Mouse (Mus musculus) kidney, embryonic 15.5 days (tissue): ENCODE measurements at regions not wholly inside any gene's neighbourhood (a gene's known extent, or its start where the extent isn't known, plus 50 kb on each side); places are given as distances from the start of the nearest gene placed in this dataset.

Experiments used
- ATAC-seq: fragments of 200-750 bp; cut with Nextera tagmentation; replicated peaks from 2 replicates; pipeline ENCODE4 v1.8.0; 2017; ENCODE audit warnings: moderate TSS enrichment; ENCODE audit not compliant: low FRiP score
- H3K27ac ChIP-seq: fragments of 300-500 bp; sonication (generic); 2 replicates; pipeline ENCODE4 v1.5.1; 2015; ENCODE audit warnings: mild to moderate bottlenecking, inconsistent platforms
- H3K27me3 ChIP-seq: fragments of 300-500 bp; sonication (generic); 2 replicates; pipeline ENCODE4 v1.6.1; 2015; ENCODE audit warnings: inconsistent platforms
- H3K36me3 ChIP-seq: fragments of 300-500 bp; sonication (generic); 2 replicates; pipeline ENCODE4 v1.6.1; 2015; ENCODE audit warnings: inconsistent platforms
- H3K4me1 ChIP-seq: fragments of 300-500 bp; sonication (generic); 2 replicates; pipeline ENCODE4 v1.6.1; 2015; ENCODE audit warnings: inconsistent platforms
- H3K4me2 ChIP-seq: fragments of 300-500 bp; sonication (generic); 2 replicates; pipeline ENCODE4 v1.6.1; 2015; ENCODE audit warnings: moderate library complexity, mild to moderate bottlenecking, inconsistent platforms
- H3K4me3 ChIP-seq: fragments of 300-500 bp; sonication (generic); replicated peaks from 2 replicates; pipeline ENCODE4 v1.5.1; 2015; ENCODE audit warnings: mild to moderate bottlenecking, inconsistent platforms
- H3K9ac ChIP-seq: fragments of 300-500 bp; sonication (generic); 2 replicates; pipeline ENCODE4 v1.6.1; 2015; ENCODE audit warnings: mild to moderate bottlenecking, inconsistent platforms
- H3K9me3 ChIP-seq: fragments of 300-500 bp; sonication (generic); replicated peaks from 2 replicates; pipeline ENCODE4 v1.6.1; 2016; ENCODE audit warnings: inconsistent platforms
- WGBS: fragments of 180-500 bp; shearing (Covaris S2); methylation state at CpG from one replicate; pipeline ENCODE4 v1.1.7; 2015; ENCODE audit warnings: mixed read lengths; 5-methylcytosine and 5-hydroxymethylcytosine counted together

DNA sequence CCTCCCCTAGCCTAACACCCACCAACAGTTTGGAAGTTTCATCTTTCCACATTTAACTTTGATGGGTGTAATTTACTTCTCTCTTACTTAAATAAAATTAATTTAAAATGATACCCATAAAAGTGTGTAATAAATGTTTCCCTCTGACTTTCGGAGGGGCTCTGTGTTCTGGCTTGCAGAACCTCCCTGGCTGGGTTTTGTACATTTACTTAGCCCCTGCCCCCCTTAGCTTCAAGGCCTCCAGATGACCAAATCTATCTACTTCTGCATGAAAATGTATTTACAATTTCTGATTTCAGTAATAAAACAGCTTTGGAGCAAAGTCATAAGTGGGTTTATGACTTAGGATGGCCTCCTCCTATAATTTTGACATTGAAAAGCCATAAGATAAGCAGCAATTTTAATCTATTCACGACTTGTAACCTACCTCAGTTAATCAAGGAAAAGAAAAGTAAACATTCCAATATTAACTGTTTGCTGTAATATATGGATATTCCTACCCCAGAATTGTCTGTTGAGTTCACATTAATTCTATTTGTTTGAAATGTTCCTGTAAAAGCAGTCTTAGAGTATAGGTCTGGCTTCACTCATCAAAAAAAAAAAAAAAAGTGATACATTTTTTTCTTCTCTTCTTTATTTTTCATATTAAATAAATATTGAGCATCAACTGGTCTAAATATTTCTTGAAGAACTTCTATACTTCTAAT lies 147.2 kb upstream of the Cxadr start:
- Histone ChIP-seq H3K4me1 (peaks cover 3% of the 10 kb centered on the region; the same call in 1 of the 2 replicates), H3K9ac (no peak overlapping the region), H3K9me3 (no peaks in the 10 kb centered on the region), H3K4me2 (no peak overlapping the region), H3K36me3 (no peaks in the 10 kb centered on the region), H3K27me3 (no peaks in the 10 kb centered on the region), H3K27ac (no peak overlapping the region), H3K4me3 (no peak overlapping the region)
- WGBS, result 40% methylated on average over 2 of the region's 2 CpGs
- ATAC-seq, result no peak

- WGBS, result 41% methylated on average over 1 of the region's 1 CpGs
- Histone ChIP-seq H3K9me3 (no peaks in the 10 kb centered on the region), H3K4me2 (no peak overlapping the region), H3K9ac (no peak overlapping the region), H3K36me3 (no peaks in the 10 kb centered on the region), H3K4me1 (no peaks in the 10 kb centered on the region), H3K27ac (no peak overlapping the region), H3K27me3 (no peaks in the 10 kb centered on the region), H3K4me3 (no peak overlapping the region)
- ATAC-seq, result no peak
Observed at GRCm38 (mm10) chr16:78144146-78144545, 157.1 kb upstream of the Cxadr start.

DNA sequence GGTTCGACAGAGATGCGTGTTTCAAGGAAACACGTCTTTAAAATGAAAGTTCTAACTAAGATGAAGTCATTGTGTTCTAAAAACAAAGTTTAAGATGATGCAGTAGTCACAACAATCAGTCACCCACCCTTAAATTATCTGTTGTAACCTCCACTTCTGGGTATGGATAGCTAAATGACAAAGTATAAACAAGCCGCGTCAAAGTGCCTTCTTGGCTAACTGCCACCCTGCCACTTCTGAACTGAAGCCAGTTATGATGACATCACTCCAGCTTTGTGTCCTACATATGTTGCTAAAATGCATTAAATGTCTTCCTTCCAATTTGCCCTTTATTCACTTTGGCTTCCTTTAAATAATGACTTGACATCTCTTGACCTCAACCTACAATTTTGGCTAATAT lies 165.8 kb upstream of the Cxadr start:
- H3K4me3 ChIP-seq, result no peak overlapping the region
- H3K4me1 ChIP-seq, result no peaks in the 10 kb centered on the region
- WGBS, result 85% methylated on average over 5 of the region's 5 CpGs
- no peaks in the 10 kb centered on the region for H3K27me3 ChIP-seq
- no peak for ATAC-seq
- H3K9me3 ChIP-seq, result no peaks in the 10 kb centered on the region
- no peak overlapping the region for H3K27ac ChIP-seq
- no peaks in the 10 kb centered on the region for H3K36me3 ChIP-seq
- H3K9ac ChIP-seq, result no peak overlapping the region
- H3K4me2 ChIP-seq, result no peak overlapping the region

DNA sequence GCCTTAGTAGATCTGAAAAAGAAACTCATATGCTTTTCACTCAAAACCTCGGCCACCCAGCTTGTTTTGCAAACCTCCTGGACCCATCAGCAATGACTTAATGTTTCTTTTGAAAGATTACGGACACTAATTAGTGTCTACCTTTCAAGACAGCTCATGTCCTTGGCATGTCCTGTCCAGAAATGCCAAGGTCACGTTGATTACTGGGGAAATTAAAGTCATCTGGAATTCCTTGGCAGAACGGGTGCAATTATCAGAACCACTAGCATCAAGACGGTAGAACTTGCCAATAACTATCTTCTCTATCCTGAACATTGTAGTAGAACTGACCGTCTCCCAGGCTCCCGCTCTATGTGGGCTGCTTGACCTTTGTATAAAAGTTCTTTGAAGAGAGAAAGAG lies 166.8 kb upstream of the Cxadr start:
- H3K4me1 ChIP-seq, result no peaks in the 10 kb centered on the region
- ATAC-seq, result no peak

GRCm38 (mm10) chr16:78121668-78122067 lies 179.6 kb upstream of the Cxadr start:
- H3K9ac ChIP-seq, result no peak overlapping the region
- H3K4me2 ChIP-seq, result no peak overlapping the region
- ATAC-seq, result no peak
- H3K36me3 ChIP-seq, result no peaks in the 10 kb centered on the region
- WGBS, result 75% methylated on average over 1 of the region's 1 CpGs
- no peak overlapping the region for H3K4me3 ChIP-seq
- no peaks in the 10 kb centered on the region for H3K4me1 ChIP-seq
- H3K27ac ChIP-seq, result no peak overlapping the region
- no peaks in the 10 kb centered on the region for H3K27me3 ChIP-seq
- H3K9me3 ChIP-seq, result no peaks in the 10 kb centered on the region

More for the DNA sequence above, 166.8 kb upstream of the Cxadr start:
- Histone ChIP-seq H3K36me3 (no peaks in the 10 kb centered on the region), H3K9me3 (no peaks in the 10 kb centered on the region), H3K4me3 (no peak overlapping the region), H3K27me3 (no peaks in the 10 kb centered on the region), H3K9ac (no peak overlapping the region), H3K4me2 (no peak overlapping the region), H3K27ac (no peak overlapping the region)
- WGBS, result 87% methylated on average over 7 of the region's 7 CpGs

DNA sequence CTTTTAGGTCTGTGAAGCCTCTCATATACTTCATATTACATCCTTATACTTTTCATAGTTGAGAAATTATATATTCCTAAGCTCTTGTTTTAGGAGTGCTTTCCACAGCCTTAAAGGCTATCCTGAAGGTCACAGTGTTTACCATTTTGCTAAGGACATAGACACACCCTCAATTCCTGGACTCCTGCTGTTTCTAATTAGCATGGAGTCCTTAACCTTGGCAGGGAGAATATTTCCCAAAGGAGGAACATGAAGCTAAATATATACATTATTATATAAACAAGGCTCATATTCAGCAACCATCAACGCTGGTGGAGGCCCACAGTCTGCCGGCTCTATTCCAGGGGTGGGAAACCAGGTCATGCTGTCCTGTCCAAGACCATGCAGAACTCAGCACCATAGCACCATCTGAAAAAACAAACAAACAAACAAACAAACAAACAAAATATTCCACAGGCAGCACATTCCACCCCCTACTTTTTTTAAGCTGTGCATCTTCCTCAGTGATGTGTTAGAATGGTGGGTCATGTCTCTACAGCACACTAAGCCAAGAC lies 180.9 kb upstream of the Cxadr start:
- Histone ChIP-seq H3K27ac (no peak overlapping the region), H3K9me3 (no peaks in the 10 kb centered on the region), H3K4me1 (no peaks in the 10 kb centered on the region), H3K4me2 (no peak overlapping the region), H3K4me3 (no peak overlapping the region), H3K36me3 (no peaks in the 10 kb centered on the region), H3K9ac (no peak overlapping the region), H3K27me3 (no peaks in the 10 kb centered on the region)
- 67% methylated on average over 2 of the region's 2 CpGs for WGBS
- no peak for ATAC-seq

GRCm38 (mm10) chr16:78104246-78104645 lies 197.0 kb upstream of the Cxadr start:
- Histone ChIP-seq H3K27ac (no peak overlapping the region), H3K27me3 (no peaks in the 10 kb centered on the region), H3K9ac (no peak overlapping the region), H3K9me3 (no peaks in the 10 kb centered on the region), H3K4me2 (no peak overlapping the region), H3K36me3 (no peaks in the 10 kb centered on the region), H3K4me1 (0 out of 2 replicates have a peak, but pooled peaks cover 3% of the 10 kb centered on the region), H3K4me3 (no peak overlapping the region)
- no peak for ATAC-seq

DNA sequence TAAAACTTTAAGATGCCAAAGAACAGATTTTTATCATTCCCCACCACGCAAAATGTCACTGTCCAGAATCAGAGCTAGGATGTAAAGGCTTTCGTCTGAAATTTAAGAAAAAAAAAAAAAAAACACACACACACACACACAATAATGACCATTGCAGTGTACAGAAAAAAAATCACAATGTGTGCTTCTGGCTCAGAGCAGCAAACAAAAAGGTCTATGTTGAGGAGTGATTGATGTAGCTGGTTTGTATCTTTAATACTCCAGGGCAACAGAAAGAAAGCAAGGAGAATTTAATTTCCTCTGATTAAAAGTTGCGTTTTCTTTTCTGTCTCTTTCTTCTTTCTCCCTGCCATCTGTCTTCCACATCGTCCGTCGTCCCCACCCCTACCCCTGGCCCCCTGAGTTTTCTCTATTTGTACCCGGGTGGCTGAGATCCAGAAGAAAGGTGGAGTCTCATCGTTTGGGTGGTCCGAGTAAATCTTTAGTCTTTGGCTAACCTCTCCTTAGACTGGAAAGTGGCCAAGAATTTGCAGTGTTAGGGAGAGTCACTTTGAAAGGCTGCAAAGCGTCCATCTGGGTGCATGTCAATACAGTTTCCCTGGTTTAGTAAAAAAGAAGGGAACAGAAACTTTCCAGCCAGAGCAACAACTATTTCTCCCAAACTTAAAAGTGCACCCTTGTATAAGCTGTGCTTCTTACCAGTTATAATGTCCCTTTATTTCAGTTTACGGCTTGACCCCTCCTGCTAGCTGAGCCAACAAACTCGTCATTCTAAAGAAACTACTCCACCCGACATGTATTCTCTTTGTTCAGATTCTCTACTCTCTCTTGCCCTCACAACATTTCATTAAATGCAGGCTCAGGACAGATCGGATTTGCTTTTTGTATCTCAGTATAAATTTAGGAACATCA lies 199.6 kb upstream of the Cxadr start:
- H3K4me3 ChIP-seq, result no peak overlapping the region
- H3K27ac ChIP-seq, result peak overlapping the region; percentile 48; the same call in 1 of the 2 replicates
- H3K4me2 ChIP-seq, result peak overlapping the region; percentile 46
- 0 out of 2 replicates have a peak, but pooled peaks cover 3% of the 10 kb centered on the region for H3K4me1 ChIP-seq
- WGBS, result 39% methylated on average over 14 of the region's 14 CpGs
- no peaks in the 10 kb centered on the region for H3K9me3 ChIP-seq
- H3K36me3 ChIP-seq, result no peaks in the 10 kb centered on the region
- peak; percentile 25; the same call in 1 of the 2 replicates for ATAC-seq
- H3K9ac ChIP-seq, result no peak overlapping the region
- H3K27me3 ChIP-seq, result no peaks in the 10 kb centered on the region

- Histone ChIP-seq H3K9ac (no peak overlapping the region), H3K4me1 (0 out of 2 replicates have a peak, but pooled peaks cover 3% of the 10 kb centered on the region), H3K4me2 (no peak overlapping the region), H3K36me3 (no peaks in the 10 kb centered on the region), H3K27me3 (no peaks in the 10 kb centered on the region), H3K9me3 (no peaks in the 10 kb centered on the region), H3K4me3 (no peak overlapping the region), H3K27ac (no peak overlapping the region)
- ATAC-seq, result no peak
- 96% methylated on average over 2 of the region's 2 CpGs for WGBS
Observed at GRCm38 (mm10) chr16:78099842-78100241, 201.4 kb upstream of the Cxadr start.

GRCm38 (mm10) chr16:78099114-78099513 lies 202.2 kb upstream of the Cxadr start:
- Histone ChIP-seq H3K4me2 (no peak overlapping the region), H3K4me3 (no peak overlapping the region), H3K9ac (no peak overlapping the region), H3K27me3 (no peaks in the 10 kb centered on the region), H3K4me1 (0 out of 2 replicates have a peak, but pooled peaks cover 3% of the 10 kb centered on the region), H3K9me3 (no peaks in the 10 kb centered on the region), H3K27ac (no peak overlapping the region), H3K36me3 (no peaks in the 10 kb centered on the region)
- WGBS, result 77% methylated on average over 6 of the region's 6 CpGs
- ATAC-seq, result no peak

DNA sequence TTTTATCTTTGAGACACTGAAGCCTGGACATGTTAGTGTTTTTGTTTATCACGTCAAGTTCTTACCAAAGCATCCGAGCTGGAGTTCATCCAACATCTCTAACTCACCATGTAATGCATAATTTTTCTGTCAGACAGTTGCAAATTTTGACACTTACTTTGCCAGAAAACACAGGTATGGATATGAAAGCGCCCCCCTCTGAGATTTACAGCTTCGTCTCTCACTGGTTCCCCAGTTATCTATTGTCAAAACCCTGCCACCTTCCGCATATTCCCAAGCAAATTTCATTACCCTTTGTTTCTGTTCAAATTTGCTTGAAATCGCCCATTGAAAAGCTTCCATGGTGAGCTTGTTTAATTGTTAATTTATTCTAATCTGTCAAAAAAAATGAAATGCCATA lies 202.7 kb upstream of the Cxadr start:
- Histone ChIP-seq H3K4me1 (0 out of 2 replicates have a peak, but pooled peaks cover 3% of the 10 kb centered on the region), H3K4me3 (no peak overlapping the region), H3K27me3 (no peaks in the 10 kb centered on the region), H3K9ac (no peak overlapping the region), H3K9me3 (no peaks in the 10 kb centered on the region), H3K27ac (no peak overlapping the region), H3K36me3 (no peaks in the 10 kb centered on the region), H3K4me2 (no peak overlapping the region)
- 78% methylated on average over 6 of the region's 6 CpGs for WGBS
- ATAC-seq, result no peak

DNA sequence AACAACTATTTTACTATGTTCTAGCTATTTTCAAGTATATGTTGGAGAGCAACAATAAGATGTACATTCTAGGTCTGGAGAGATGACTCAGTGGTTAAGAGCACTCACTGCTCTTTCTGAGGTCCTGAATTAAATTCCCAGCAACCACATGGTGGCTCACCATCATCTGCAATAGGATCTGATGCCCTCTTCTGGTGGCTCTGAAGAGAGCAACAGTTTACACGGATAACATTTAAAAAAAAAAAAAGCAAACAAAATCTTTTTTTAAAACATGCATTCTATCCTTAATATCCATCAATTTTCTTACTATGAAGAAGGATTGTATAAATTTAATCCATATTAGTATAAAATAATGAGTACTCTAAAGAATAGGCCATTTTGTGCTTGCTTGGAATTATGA lies 204.7 kb upstream of the Cxadr start:
- no peak overlapping the region for H3K4me3 ChIP-seq
- no peaks in the 10 kb centered on the region for H3K36me3 ChIP-seq
- ATAC-seq, result no peak
- H3K9me3 ChIP-seq, result no peaks in the 10 kb centered on the region
- 59% methylated on average over 1 of the region's 1 CpGs for WGBS
- no peaks in the 10 kb centered on the region for H3K27me3 ChIP-seq
- H3K27ac ChIP-seq, result no peak overlapping the region
- H3K9ac ChIP-seq, result no peak overlapping the region
- no peak overlapping the region for H3K4me2 ChIP-seq
- H3K4me1 ChIP-seq, result 0 out of 2 replicates have a peak, but pooled peaks cover 3% of the 10 kb centered on the region
